Mouse (Mus musculus) lung, adult 2 months (tissue): ENCODE results near the gene Kcnh7.

ENCODE experiments used
- CTCF ChIP-seq: fragments of 200-500 bp; IDR thresholded peaks from 2 replicates; pipeline ENCODE4 v1.5.1; 2011; ENCODE audit warnings: mild to moderate bottlenecking, low read length, control low read depth; ENCODE audit not compliant: insufficient read depth
- POLR2A ChIP-seq: fragments of 200-500 bp; IDR thresholded peaks from 2 replicates; pipeline ENCODE4 v1.6.1; 2011; ENCODE audit warnings: low read depth, mild to moderate bottlenecking, control low read depth, low read length, borderline replicate concordance; ENCODE audit errors: extremely low read depth

DNA sequence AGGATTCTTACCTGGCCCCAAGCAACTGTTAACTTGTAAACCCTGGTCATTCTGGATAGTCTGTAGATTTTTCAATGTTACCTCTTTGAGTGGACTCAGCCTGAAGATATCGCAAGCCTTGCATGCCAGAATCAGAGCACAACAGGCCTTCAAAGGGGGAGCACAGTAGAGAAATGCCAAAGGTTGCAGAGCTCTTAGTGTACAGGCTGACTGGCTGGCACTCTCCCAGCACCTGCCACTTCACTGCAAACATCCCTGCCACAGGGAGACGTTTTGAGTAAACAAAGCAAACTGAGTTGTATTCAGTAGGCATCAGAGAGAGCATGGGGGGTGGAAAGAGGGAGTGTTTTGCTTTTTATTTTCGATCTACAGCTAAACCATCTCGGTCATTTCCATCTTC, 375.3 kb downstream of the Kcnh7 start:
- TF ChIP-seq CTCF (no peak), POLR2A (no peak)
